Mouse (Mus musculus) megakaryocyte, embryonic 14.5 days (primary cell): ENCODE measurements around the gene Nemp1. TPM values are rescaled to one million over a fixed set of nuclear protein-coding genes. Genes with fewer than 3 reads are reported as not detected.
A peak's percentile ranks its signal among the peaks of the same experiment; 100 is the strongest.

ENCODE experiments used
- H3K27me3 ChIP-seq: replicated peaks from 2 replicates; pipeline ENCODE3; 2012; ENCODE audit warnings: inconsistent platforms
- H3K36me3 ChIP-seq: replicated peaks from 2 replicates; pipeline ENCODE3; 2012; ENCODE audit warnings: low read length, inconsistent platforms, mixed read lengths
- H3K4me1 ChIP-seq: 2 replicates; pipeline ENCODE4 v1.6.1; 2012; ENCODE audit warnings: inconsistent platforms
- H3K4me3 ChIP-seq: replicated peaks from 2 replicates; pipeline ENCODE3; 2012; ENCODE audit warnings: moderate library complexity, mild to moderate bottlenecking, inconsistent platforms
- H3K9me3 ChIP-seq: 2 replicates; pipeline ENCODE4 v1.6.1; 2012; ENCODE audit warnings: inconsistent platforms
- FLI1 ChIP-seq: IDR thresholded peaks from 2 replicates; pipeline ENCODE4 v1.6.1; 2012; ENCODE audit warnings: low read length, inconsistent platforms, mixed read lengths
- GATA1 ChIP-seq: IDR thresholded peaks from 3 replicates; pipeline ENCODE4 v1.6.1; 2012; ENCODE audit warnings: mixed read lengths, low read length, inconsistent platforms, borderline replicate concordance
- polyA plus RNA-seq: library from polyadenylated mRNA; stranded (reverse); fragments of >175 nt; gene quantifications from 2 replicates; pipeline ENCODE4 v1.2.3, GENCODE M21; 2012; ENCODE audit warnings: low replicate concordance; ENCODE audit not compliant: insufficient read depth

Nemp1 gene
- polyA plus RNA-seq, 1 experiment: 1.5 TPM

GRCm38 (mm10) chr10:127671276-127671675 is 4.6 kb downstream of the Nemp1 start:
- H3K4me3 ChIP-seq: no peak overlapping the region
- H3K27me3 ChIP-seq: no peaks in the 10 kb centered on the region
- no peaks in the 10 kb centered on the region for H3K9me3 ChIP-seq
- H3K4me1 ChIP-seq: peaks cover 56% of the 10 kb centered on the region
- H3K36me3 ChIP-seq: no peaks in the 10 kb centered on the region
- TF ChIP-seq FLI1: no peak
- no peak for TF ChIP-seq GATA1

- no peaks in the 10 kb centered on the region for H3K36me3 ChIP-seq
- peaks cover 50% of the 10 kb centered on the region for H3K4me1 ChIP-seq
- no peak overlapping the region for H3K4me3 ChIP-seq
- TF ChIP-seq GATA1: no peak
- H3K27me3 ChIP-seq: no peaks in the 10 kb centered on the region
- no peaks in the 10 kb centered on the region for H3K9me3 ChIP-seq
Observed at GRCm38 (mm10) chr10:127674046-127674655, 7.5 kb downstream of the Nemp1 start.

- Histone ChIP-seq H3K36me3 (no peaks in the 10 kb centered on the region), H3K27me3 (no peaks in the 10 kb centered on the region), H3K4me1 (peaks cover 42% of the 10 kb centered on the region), H3K4me3 (peak overlapping the region; percentile 76), H3K9me3 (no peaks in the 10 kb centered on the region)
- TF ChIP-seq FLI1: no peak
Observed at GRCm38 (mm10) chr10:127674794-127675522, 8.3 kb downstream of the Nemp1 start.

- no peak for TF ChIP-seq GATA1
- TF ChIP-seq FLI1: no peak
- Histone ChIP-seq H3K4me1 (peaks cover 32% of the 10 kb centered on the region), H3K9me3 (no peaks in the 10 kb centered on the region), H3K27me3 (no peaks in the 10 kb centered on the region), H3K4me3 (peak overlapping the region; percentile 94), H3K36me3 (peaks cover under 1% of the 10 kb centered on the region)
Observed at GRCm38 (mm10) chr10:127675859-127676398, 9.2 kb downstream of the Nemp1 start.

- TF ChIP-seq GATA1 (peak; percentile 7; the same call in 1 of the 3 replicates), FLI1 (peak; percentile 65; the same call in 1 of the 2 replicates)
- H3K36me3 ChIP-seq: peaks cover 3% of the 10 kb centered on the region
- peaks cover 28% of the 10 kb centered on the region for H3K4me1 ChIP-seq
- H3K27me3 ChIP-seq: no peaks in the 10 kb centered on the region
- no peaks in the 10 kb centered on the region for H3K9me3 ChIP-seq
- peak overlapping the region; percentile 94 for H3K4me3 ChIP-seq
Observed at GRCm38 (mm10) chr10:127676691-127677548, 10.2 kb downstream of the Nemp1 start.

- Histone ChIP-seq H3K4me3 (peak overlapping the region; percentile 94), H3K4me1 (peaks cover 35% of the 10 kb centered on the region), H3K27me3 (no peaks in the 10 kb centered on the region), H3K9me3 (no peaks in the 10 kb centered on the region), H3K36me3 (peaks cover 3% of the 10 kb centered on the region)
- TF ChIP-seq GATA1: no peak
Observed at GRCm38 (mm10) chr10:127677591-127678336, 11.1 kb downstream of the Nemp1 start.

- TF ChIP-seq FLI1 (no peak), GATA1 (no peak)
- peaks cover 34% of the 10 kb centered on the region for H3K4me1 ChIP-seq
- no peak overlapping the region for H3K4me3 ChIP-seq
- H3K36me3 ChIP-seq: peaks cover 3% of the 10 kb centered on the region
- H3K27me3 ChIP-seq: no peaks in the 10 kb centered on the region
- no peaks in the 10 kb centered on the region for H3K9me3 ChIP-seq
Observed at GRCm38 (mm10) chr10:127679208-127679607, 12.5 kb downstream of the Nemp1 start.

GRCm38 (mm10) chr10:127679881-127680280 is 13.2 kb downstream of the Nemp1 start:
- Histone ChIP-seq H3K4me3 (no peak overlapping the region), H3K9me3 (no peaks in the 10 kb centered on the region), H3K4me1 (peaks cover 32% of the 10 kb centered on the region), H3K27me3 (no peaks in the 10 kb centered on the region), H3K36me3 (peaks cover 3% of the 10 kb centered on the region)
- TF ChIP-seq GATA1 (no peak), FLI1 (no peak)

GRCm38 (mm10) chr10:127682886-127683285 is 16.2 kb downstream of the Nemp1 start:
- H3K36me3 ChIP-seq: peaks cover 3% of the 10 kb centered on the region
- TF ChIP-seq FLI1: no peak
- TF ChIP-seq GATA1: no peak
- no peaks in the 10 kb centered on the region for H3K9me3 ChIP-seq
- H3K4me1 ChIP-seq: peaks cover 22% of the 10 kb centered on the region
- H3K27me3 ChIP-seq: no peaks in the 10 kb centered on the region
- H3K4me3 ChIP-seq: no peak overlapping the region
